Mouse (Mus musculus) midbrain, embryonic 12.5 days (tissue): ENCODE data around the gene Fkbp15. TPM values are rescaled to one million over a fixed set of nuclear protein-coding genes. Genes with fewer than 3 reads are reported as not detected.

Experiments used
- ATAC-seq: fragments of 200-750 bp; cut with Nextera tagmentation; 2 replicates; pipeline ENCODE4 v1.8.0; 2017; ENCODE audit warnings: low read depth, moderate TSS enrichment, moderate library complexity; ENCODE audit not compliant: low FRiP score
- H3K27ac ChIP-seq: fragments of 300-500 bp; sonication (generic); replicated peaks from 2 replicates; pipeline ENCODE4 v1.5.1; 2016; ENCODE audit warnings: mild to moderate bottlenecking
- H3K27me3 ChIP-seq: fragments of 300-500 bp; sonication (generic); 2 replicates; pipeline ENCODE4 v1.6.1; 2016; ENCODE audit warnings: mild to moderate bottlenecking
- H3K36me3 ChIP-seq: fragments of 300-500 bp; sonication (generic); 2 replicates; pipeline ENCODE4 v1.6.1; 2016
- H3K4me1 ChIP-seq: fragments of 300-500 bp; sonication (generic); 2 replicates; pipeline ENCODE4 v1.6.1; 2016
- H3K4me2 ChIP-seq: fragments of 300-500 bp; sonication (generic); replicated peaks from 2 replicates; pipeline ENCODE4 v1.6.1; 2016; ENCODE audit warnings: mild to moderate bottlenecking, moderate library complexity
- H3K4me3 ChIP-seq: fragments of 300-500 bp; sonication (generic); 2 replicates; pipeline ENCODE4 v1.5.1; 2016; ENCODE audit warnings: mild to moderate bottlenecking
- H3K9ac ChIP-seq: fragments of 300-500 bp; sonication (generic); replicated peaks from 2 replicates; pipeline ENCODE4 v1.6.1; 2016; ENCODE audit warnings: mild to moderate bottlenecking, moderate library complexity
- H3K9me3 ChIP-seq: fragments of 300-500 bp; sonication (generic); 2 replicates; pipeline ENCODE4 v1.6.1; 2016; ENCODE audit warnings: mild to moderate bottlenecking
- WGBS: fragments of 180-500 bp; shearing (Covaris S2); methylation state at CpG from one replicate; pipeline ENCODE4 v1.1.7; 2016; 5-methylcytosine and 5-hydroxymethylcytosine counted together
- polyA plus RNA-seq: library from polyadenylated mRNA; unstranded; fragments of >200 nt; fragmentation: Nextera tagmentation; extraction: Ambion mirVana; gene quantifications from 2 replicates; pipeline ENCODE4 v1.2.1, GENCODE M21; 2016

Gene Fkbp15
- polyA plus RNA-seq, 1 experiment from 2014 or later = 27.5 TPM

DNA sequence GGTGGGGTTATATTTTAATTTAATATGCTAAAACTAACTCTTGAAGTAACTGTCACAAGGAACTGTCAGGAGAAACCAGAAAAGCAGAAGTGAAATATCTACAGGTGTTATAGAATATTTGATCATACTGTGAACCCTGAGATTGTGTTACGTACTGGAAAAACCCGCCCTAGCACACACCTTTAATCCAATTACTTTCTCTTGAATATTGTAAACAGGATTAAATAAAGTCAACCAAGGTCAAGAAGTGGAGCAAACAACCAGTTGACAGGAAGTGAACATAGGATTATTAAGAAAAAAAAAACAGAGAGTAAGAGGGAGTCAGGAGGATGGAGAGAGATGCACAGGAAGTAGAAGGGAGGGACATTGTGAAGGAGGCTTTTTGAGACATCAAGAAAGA is 47.5 kb downstream of the Fkbp15 start:
- Histone ChIP-seq H3K27ac (no peak overlapping the region), H3K4me1 (no peaks in the 10 kb centered on the region), H3K9me3 (no peaks in the 10 kb centered on the region), H3K36me3 (peaks cover 42% of the 10 kb centered on the region), H3K9ac (no peak overlapping the region), H3K4me2 (no peak overlapping the region), H3K27me3 (no peaks in the 10 kb centered on the region), H3K4me3 (no peak overlapping the region)
- 94% methylated on average over 2 of the region's 2 CpGs for WGBS
- ATAC-seq = no peak

DNA sequence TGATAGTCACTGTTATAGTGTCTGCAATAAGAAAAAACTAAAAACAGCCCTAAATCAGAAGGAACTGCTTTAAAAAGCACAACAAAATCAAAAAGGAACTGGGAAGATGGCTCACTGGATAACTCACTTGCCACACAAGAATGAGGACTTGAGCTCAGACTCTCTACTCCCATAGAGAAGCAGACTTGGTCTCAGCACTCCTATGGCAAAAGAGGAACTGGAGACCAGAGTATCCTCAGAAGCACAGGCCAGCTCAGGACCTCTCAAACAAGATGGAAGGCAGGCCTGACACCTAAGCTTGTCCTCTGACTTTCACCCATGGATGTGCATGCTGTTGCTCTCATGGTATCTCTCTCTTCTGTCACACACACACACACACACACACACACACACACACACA is 51.9 kb downstream of the Fkbp15 start:
- H3K9me3 ChIP-seq = no peaks in the 10 kb centered on the region
- H3K27ac ChIP-seq = no peak overlapping the region
- no peak overlapping the region for H3K4me3 ChIP-seq
- no peaks in the 10 kb centered on the region for H3K27me3 ChIP-seq
- peaks cover 64% of the 10 kb centered on the region for H3K36me3 ChIP-seq
- H3K4me1 ChIP-seq = no peaks in the 10 kb centered on the region
- no peak for ATAC-seq
- H3K9ac ChIP-seq = no peak overlapping the region
- no peak overlapping the region for H3K4me2 ChIP-seq

DNA sequence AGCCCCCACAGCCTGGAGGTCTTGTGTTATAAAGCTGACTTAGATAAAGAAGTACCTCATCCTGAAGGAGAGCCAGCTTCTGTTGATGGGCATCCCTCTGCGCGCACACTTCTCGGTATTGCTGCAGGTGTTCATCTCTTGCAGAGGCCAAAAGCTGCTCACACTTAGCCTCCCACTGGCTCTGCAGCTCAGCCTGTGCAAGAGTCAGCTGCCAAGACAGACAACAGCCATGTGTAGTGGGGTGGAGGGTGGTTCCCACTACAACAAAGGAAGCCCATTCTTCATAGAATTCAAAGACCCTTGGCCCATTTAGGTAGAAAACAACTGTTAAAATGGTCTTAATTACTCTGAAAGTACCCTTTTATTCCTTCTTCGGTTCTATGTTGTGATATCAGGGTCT is 53.5 kb downstream of the Fkbp15 start:
- Histone ChIP-seq H3K4me3 (no peak overlapping the region), H3K4me2 (no peak overlapping the region), H3K9me3 (no peaks in the 10 kb centered on the region), H3K4me1 (no peaks in the 10 kb centered on the region), H3K27ac (no peak overlapping the region), H3K36me3 (peaks cover 63% of the 10 kb centered on the region), H3K9ac (no peak overlapping the region), H3K27me3 (no peaks in the 10 kb centered on the region)
- WGBS = 89% methylated on average over 4 of the region's 4 CpGs
- ATAC-seq = no peak

DNA sequence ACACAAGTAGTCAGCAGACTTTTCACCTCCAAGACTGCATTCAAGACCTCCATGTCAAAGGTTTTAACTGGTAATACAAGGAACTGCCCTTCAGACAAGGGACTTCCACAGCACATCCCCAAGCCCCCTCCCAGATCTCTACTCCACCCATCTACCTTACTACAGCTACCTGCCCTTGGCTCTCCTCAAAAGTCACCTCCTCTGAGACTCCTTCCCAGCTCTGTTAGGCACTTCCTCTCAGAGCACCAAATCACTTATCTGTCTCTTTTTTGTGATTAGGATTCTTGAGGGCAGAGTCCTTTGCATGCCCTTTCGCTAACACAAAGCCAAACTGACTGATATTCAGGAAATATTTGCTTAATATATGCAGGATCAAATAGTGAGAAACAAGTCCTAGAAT is 54.0 kb downstream of the Fkbp15 start:
- WGBS = 89% methylated on average over 1 of the region's 1 CpGs
- H3K4me3 ChIP-seq = no peak overlapping the region

DNA sequence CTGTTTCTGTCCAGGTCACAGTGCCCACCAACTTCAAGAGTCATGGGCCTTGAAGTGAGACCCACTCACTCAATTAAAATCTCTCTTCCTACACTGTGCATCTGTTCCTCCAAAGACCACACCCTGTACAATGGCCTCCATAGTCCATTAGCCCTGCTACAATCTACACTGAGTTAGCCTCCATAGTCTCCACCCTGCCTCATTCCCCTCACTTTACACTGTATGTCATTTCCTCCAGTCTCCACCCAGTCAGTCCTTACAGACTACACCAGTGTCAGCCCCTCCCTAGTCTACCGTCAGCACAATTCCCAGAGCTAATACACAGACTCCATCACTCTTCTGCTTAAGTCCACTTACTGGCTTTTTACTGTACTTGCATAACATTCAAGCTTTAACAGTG is 57.1 kb downstream of the Fkbp15 start:
- Histone ChIP-seq H3K9ac (no peak overlapping the region), H3K27ac (no peak overlapping the region), H3K36me3 (peaks cover 77% of the 10 kb centered on the region), H3K4me1 (no peaks in the 10 kb centered on the region), H3K4me3 (no peak overlapping the region), H3K4me2 (no peak overlapping the region), H3K9me3 (no peaks in the 10 kb centered on the region), H3K27me3 (no peaks in the 10 kb centered on the region)
- WGBS = 92% methylated on average over 1 of the region's 1 CpGs
- ATAC-seq = no peak

More for the DNA sequence above, 54.0 kb downstream of the Fkbp15 start:
- Histone ChIP-seq H3K9ac (no peak overlapping the region), H3K4me2 (no peak overlapping the region), H3K36me3 (peaks cover 64% of the 10 kb centered on the region), H3K27ac (no peak overlapping the region), H3K27me3 (no peaks in the 10 kb centered on the region), H3K4me1 (no peaks in the 10 kb centered on the region), H3K9me3 (no peaks in the 10 kb centered on the region)
- no peak for ATAC-seq

DNA sequence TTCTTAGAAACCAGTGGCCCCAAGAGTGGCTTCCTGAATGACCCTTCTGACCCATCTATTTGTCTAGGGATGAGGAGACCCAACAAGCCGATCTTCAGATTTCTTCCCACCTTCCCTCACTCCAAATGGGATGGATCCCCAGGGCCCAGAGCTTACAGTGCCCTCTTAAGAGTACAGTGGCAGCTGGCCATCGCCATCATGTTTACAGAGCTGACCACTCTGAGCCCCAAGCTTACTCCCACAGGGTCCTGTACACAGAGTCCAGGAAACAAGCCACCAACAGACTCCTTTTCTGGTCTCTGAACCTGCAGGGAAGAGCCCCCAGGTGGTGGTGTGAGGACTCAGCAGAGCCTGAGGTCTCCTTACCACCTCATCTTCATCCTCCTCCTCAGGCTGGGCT is 57.6 kb downstream of the Fkbp15 start:
- H3K4me2 ChIP-seq = no peak overlapping the region
- no peak for ATAC-seq
- no peak overlapping the region for H3K4me3 ChIP-seq
- H3K4me1 ChIP-seq = no peaks in the 10 kb centered on the region
- no peaks in the 10 kb centered on the region for H3K9me3 ChIP-seq
- H3K9ac ChIP-seq = no peak overlapping the region
- H3K27ac ChIP-seq = no peak overlapping the region
- H3K36me3 ChIP-seq = peaks cover 77% of the 10 kb centered on the region
- H3K27me3 ChIP-seq = no peaks in the 10 kb centered on the region
- 50% methylated on average over 2 of the region's 2 CpGs for WGBS

DNA sequence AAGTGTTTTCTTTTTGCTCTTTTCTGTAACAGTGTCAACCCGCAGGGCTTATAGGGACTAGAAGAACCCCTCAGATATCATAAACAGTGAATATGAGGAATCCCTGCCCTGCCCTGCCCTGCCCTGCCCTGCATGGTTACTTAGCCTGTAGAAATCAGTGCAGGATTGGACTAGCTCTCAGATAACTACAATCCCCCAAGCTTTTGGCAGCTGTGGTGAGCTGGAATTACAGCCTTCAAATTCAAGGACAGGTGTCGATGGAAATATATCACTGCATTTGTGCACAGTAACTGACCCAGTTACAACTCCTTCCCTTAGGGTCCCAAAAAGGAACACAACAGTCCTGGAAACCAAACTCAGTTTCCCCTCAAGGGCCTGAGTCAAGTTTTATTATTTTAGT is 60.3 kb downstream of the Fkbp15 start:
- no peaks in the 10 kb centered on the region for H3K27me3 ChIP-seq
- no peak overlapping the region for H3K4me3 ChIP-seq
- H3K4me2 ChIP-seq = no peak overlapping the region
- no peaks in the 10 kb centered on the region for H3K9me3 ChIP-seq
- H3K36me3 ChIP-seq = peaks cover 66% of the 10 kb centered on the region
- WGBS = 100% methylated on average over 2 of the region's 2 CpGs
- no peak overlapping the region for H3K27ac ChIP-seq
- no peak overlapping the region for H3K9ac ChIP-seq
- ATAC-seq = no peak
- no peaks in the 10 kb centered on the region for H3K4me1 ChIP-seq

DNA sequence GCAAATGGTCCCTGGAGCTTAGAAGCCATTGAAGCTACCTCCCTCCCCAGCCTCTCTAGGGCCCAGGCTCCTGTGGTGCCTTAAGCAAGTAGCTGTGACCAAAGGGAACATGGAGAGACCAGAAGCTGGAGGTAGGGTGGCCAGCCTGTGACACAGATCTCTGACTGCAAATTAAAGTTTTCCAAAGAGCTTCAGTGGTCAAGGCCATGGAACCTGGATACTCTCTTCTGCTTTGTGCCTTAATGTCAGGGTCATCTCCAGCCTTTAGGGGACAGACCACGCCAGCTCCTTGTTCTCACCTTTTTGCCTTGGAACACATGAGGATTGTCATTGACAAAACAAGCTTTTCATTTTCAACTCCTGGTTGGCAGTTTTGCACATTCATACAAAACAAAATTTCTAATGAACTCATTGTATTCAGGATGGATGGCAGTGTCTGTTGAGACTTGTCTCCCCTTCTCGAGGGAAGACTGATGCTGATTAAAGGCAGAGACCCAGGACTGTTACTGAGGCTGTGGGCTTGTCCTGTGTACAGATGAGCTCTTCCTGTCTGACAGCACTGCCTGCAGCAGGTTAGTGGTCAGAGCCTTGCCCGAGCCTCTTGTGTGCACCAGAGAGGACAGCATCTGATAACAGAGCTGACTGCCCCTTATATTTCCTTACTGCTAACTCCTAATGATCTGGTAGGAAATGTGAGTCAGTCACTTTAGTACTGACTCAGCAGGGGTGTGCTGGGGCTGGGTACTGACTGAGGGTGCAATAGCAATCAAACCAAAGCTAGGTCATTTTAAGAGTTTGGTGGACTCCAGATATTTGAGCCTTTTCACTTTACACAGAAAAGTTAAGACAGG is 62.8 kb downstream of the Fkbp15 start:
- Histone ChIP-seq H3K36me3 (peaks cover 41% of the 10 kb centered on the region), H3K4me1 (peaks cover 3% of the 10 kb centered on the region; the same call in 1 of the 2 replicates)
- WGBS = 87% methylated on average over 3 of the region's 3 CpGs

DNA sequence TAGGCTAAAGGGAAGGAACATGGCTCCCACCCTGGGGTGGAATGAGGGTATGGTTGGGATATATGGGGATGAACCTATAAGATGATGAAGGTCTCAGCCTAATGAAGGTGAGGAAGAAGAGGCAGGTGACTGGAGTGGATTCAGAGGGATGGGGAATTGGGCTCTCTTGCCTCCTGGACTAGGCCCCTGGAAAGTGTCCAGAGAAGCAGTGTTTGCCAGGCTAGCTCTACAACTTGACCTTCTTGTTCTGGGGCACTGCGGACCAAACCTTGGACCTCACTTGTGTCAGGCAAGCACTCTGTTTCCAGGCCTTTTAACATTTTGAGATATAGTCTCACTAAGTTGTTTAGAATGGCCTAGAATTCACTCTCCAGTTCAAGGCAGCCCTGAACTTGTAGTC is 65.6 kb downstream of the Fkbp15 start:
- H3K4me3 ChIP-seq = no peak overlapping the region
- H3K36me3 ChIP-seq = peaks cover 20% of the 10 kb centered on the region
- no peaks in the 10 kb centered on the region for H3K27me3 ChIP-seq
- H3K9ac ChIP-seq = no peak overlapping the region
- peaks cover 3% of the 10 kb centered on the region; the same call in 1 of the 2 replicates for H3K4me1 ChIP-seq
- no peaks in the 10 kb centered on the region for H3K9me3 ChIP-seq
- no peak for ATAC-seq
- H3K4me2 ChIP-seq = no peak overlapping the region
- H3K27ac ChIP-seq = no peak overlapping the region
- WGBS = 100% methylated on average over 1 of the region's 1 CpGs

More for the DNA sequence above, 62.8 kb downstream of the Fkbp15 start:
- no peak overlapping the region for H3K4me3 ChIP-seq
- ATAC-seq = no peak
- H3K27ac ChIP-seq = no peak overlapping the region
- H3K9ac ChIP-seq = no peak overlapping the region
- no peaks in the 10 kb centered on the region for H3K27me3 ChIP-seq
- H3K9me3 ChIP-seq = no peaks in the 10 kb centered on the region
- H3K4me2 ChIP-seq = no peak overlapping the region

DNA sequence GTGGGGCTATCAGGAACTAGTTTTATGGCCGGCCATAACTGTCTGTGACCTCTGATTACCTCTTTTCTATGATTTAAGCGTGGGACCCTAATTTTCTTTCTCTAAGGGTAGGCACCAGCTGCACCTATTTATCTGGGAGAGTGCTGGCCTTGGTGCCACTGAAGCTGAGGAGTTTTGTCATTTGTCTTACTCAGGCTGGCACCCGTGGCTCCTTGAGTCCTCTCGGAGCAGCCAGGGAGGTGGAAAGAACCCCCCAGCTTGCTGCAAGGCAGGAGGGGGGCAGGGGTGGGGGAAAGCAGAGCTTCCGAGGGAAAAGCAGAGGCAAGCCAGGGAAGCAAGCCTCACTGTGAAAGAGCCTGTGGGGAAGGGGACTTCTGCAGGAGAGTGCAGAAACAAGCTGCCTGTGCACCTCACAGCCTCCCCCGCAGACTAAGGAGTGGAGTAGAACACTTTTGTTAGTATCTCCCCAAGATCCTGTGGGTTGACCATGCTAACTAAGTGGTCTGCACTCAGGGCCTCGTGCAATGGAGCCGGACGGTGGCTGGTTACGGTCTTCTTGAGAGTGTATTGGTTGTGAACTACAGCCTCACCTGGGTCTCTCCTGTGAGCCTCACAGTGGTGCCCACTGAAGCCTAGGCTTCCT is 67.0 kb downstream of the Fkbp15 start:
- Histone ChIP-seq H3K27ac (no peak overlapping the region), H3K4me3 (no peak overlapping the region), H3K4me2 (no peak overlapping the region), H3K27me3 (no peaks in the 10 kb centered on the region), H3K4me1 (peaks cover 3% of the 10 kb centered on the region; the same call in 1 of the 2 replicates), H3K36me3 (peaks cover 10% of the 10 kb centered on the region), H3K9me3 (no peaks in the 10 kb centered on the region), H3K9ac (no peak overlapping the region)
- 71% methylated on average over 10 of the region's 10 CpGs for WGBS
- no peak for ATAC-seq

DNA sequence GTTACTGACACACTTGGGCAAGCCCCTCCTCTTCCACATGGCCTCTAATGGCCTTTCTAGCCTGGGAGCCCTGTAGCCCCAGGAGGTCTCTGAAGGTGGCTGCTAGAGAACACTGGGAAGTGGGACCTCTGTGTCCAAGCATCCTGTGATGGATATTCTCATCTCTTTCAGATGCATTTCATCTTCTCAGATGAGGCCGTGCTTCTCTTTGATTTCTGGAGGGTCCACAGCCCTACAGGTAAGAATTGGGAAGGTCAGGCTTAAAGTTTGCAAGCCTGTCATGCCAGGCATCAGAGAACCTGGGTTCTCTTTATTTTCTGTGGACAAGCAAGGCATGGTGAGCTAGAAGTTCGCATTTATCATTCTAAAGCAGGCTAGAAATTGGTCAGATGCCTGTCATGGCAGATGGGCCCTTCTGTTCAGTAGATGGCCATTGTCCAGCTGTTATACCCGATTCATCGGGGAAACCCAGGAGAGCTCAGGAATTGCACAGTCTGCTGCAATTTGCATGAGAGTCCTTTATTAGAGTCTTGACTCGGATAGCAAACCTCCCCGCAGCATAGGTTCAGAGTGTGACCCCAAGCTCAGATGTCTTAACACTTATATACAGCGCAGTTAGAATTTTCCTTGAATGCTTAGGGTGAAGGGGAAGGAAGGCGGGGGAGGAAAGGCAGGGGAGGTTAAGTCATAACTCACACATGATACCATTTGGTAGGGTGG is 67.7 kb downstream of the Fkbp15 start:
- no peak overlapping the region for H3K9ac ChIP-seq
- no peak overlapping the region for H3K27ac ChIP-seq
- H3K9me3 ChIP-seq = no peaks in the 10 kb centered on the region
- no peaks in the 10 kb centered on the region for H3K27me3 ChIP-seq
- H3K4me3 ChIP-seq = no peak overlapping the region
- peaks cover 6% of the 10 kb centered on the region for H3K36me3 ChIP-seq
- no peak overlapping the region for H3K4me2 ChIP-seq
- peaks cover 6% of the 10 kb centered on the region for H3K4me1 ChIP-seq
- 67% methylated on average over 8 of the region's 8 CpGs for WGBS
- no peak for ATAC-seq
